Mouse (Mus musculus): Measurements from ENCODE around the gene Nup210l. TPM values are rescaled to one million over a fixed set of nuclear protein-coding genes. Genes with fewer than 3 reads are reported as not detected.

The Nup210l gene
- total RNA-seq, 2 experiments from 2014 or later, result 0.12 to 0.14 TPM

DNA sequence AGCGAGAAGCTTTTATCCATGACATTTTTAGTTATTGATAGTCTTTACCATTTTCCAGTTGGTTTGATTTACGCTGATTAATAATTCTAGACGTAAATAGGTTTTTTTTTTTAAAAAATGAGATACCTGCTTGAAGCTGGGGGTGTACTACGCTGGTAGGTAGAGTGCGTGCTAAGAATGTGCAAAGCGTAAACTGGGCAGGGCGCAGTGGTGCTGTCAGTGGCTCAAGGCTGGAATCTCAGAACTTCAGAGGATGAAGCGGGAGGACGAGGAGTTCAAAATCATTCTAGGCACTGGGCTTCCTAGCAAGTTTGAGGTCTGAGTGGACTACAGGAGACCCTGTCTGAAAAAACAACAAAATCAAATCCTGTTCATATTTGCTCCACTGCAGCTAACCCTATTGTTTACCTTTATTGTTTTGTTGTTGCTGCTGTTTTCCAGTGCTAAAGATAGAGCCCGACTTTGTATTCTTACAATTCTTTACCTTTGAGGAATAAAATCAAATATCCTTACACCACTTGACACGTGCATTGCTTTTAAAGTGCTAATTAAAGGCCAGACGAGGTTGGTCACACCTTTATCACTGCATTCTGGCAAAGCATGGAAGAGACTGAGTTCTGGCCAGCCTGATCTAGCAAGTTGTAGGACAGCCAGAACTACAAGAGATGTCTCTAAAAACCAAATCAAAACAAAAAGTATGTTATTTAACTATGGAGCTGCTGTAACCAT is 110.2 kb downstream of the Nup210l start:
- DNase-seq, result no peak
- intact Hi-C loops (cut with DNase I), result loop anchor here (5.0 kb wide), 1 partner anchor 132 kb away; no protein-coding TSS in a partner anchor

DNA sequence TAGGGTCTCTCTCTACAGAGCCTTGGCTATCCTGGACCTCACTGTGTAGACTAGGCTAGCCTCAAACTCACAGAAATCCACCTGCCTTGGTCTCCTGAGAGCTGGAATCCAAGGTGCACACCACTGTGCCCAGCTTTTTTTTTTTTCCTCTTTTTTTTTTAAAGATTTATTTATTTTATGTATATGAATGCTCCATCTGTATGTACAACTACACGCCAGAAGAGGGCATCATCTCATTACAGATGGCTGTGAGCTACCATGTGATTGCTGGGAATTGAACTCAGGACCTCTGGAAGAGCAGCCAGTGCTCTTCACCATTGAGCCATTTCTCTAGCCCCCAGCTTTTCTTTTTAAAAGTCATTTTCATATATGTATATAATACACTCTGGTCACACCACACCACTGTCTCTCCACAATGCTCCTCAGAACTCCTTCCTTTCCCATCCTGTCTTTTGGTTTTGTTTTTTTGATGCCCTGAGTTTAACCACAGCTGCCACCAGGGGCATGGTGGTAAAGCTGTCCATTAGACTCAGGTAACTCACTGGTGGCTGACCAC is 112.0 kb downstream of the Nup210l start:
- DNase-seq, result no peak
- intact Hi-C loops (cut with DNase I), result no loop called here

DNA sequence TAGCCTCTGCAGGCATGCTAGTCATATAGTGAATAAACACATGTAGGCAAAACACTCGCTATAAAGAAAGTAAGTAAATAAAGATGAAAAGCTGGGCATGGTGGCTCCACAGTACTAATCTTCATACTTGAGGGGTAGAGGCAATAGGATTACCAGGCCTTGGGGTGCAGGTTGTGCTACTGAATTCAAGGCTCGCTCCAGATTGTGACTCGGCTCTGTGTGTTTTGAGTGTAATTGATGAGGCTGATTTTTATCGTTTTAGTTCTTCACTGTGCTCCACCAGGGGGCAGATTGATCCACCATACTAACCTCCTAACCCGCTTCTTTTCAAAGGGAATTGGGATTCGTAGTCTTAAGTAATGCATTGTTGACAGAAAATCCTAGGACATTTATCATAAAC is 116.2 kb downstream of the Nup210l start:
- peak; percentile 42 to 57 for DNase-seq
- intact Hi-C loops (cut with DNase I), result loop anchor here (1.0 to 2.0 kb wide), 2 partner anchors 29 to 153 kb away; partner anchors contain the start of gene Slc39a1

DNA sequence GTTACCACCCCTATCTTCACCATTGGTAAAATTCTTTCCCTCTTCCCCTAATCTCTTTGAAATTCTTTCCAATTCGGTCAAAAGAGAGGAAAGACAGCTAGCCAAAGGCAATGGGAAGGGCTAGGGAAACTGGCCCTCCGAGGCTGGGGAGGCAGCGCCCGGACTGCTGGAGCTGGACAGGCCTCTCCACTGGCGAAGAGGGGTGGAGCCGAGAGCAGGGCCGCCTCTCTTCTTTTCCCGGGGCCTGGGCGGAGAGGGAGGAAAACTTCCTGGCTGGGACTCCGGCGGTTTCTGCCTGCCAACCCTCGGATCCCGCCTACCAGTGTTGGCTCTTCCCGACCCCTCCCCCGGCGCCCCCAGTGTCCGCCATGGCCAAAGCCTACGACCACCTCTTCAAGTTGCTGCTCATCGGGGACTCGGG is 116.6 kb downstream of the Nup210l start:
- peak; percentile 82 to 86 for DNase-seq
- intact Hi-C loops (cut with DNase I), result loop anchor here (1.0 to 2.0 kb wide), 2 partner anchors 28 to 153 kb away; partner anchors contain the start of gene Slc39a1

DNA sequence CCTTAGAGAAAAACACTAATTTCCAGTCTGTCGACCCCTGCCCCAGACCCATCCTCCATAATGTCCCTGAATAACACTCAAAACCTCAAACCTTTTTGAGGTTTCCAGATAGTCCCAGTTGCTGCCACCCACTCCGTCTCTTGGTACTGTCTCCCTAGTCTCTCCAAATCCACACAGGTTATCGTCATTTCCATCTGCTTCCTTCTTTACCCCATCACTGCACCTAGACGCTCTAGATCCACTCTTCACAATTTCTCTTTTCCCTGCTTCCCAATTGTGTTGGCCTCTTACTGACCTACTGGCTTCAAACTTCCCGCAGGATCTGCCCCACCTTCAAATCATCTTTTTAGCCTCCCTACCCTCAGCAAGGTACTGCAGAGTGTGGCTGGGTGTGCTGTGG is 117.2 kb downstream of the Nup210l start:
- intact Hi-C loops (cut with DNase I), result loop anchor here (2.0 kb wide), 1 partner anchor 28 kb away; the partner anchor contains the start of gene Slc39a1

DNA sequence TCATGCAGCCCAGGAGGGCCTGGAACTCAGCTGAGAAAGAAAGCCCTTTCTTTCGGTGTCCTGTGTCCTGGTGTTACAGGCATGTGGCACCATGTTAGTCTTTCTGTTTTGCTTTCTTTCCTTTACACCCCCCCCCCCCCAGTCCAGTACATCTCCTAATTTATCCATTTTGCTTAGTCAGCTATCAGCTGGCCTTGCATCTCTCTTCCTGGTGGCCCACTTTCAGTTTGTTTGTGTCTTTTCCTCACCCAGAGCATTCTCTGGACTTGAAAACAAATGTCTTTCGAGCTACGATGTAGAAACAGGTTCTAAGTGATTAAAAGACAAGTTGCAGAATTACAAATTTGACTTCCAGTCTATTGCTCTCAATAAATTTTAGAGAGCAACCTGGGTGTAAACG is 118.5 kb downstream of the Nup210l start:
- DNase-seq, result no peak
- intact Hi-C loops (cut with DNase I), result no loop called here

More for the DNA sequence above, 117.2 kb downstream of the Nup210l start:
- DNase-seq, result no peak

DNA sequence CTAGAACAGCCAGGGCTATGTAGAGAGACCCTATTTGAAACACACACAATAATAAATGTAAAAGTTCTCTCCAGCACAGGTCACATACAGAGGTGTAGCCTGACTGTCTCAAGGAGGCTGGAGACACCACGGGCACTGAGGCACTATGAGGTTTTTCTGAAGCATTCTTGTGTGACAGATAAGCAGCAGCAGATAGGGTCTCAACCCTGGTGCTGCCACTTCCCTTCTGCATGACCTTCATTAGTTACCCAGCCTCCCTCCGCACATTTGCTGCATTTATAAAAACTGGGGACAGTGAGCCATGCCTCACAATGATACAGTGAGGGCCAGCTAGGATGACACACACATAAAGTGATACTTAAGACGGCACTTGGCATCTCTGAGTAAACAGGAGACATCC is 119.0 kb downstream of the Nup210l start:
- intact Hi-C loops (cut with DNase I), result no loop called here
- DNase-seq, result no peak

DNA sequence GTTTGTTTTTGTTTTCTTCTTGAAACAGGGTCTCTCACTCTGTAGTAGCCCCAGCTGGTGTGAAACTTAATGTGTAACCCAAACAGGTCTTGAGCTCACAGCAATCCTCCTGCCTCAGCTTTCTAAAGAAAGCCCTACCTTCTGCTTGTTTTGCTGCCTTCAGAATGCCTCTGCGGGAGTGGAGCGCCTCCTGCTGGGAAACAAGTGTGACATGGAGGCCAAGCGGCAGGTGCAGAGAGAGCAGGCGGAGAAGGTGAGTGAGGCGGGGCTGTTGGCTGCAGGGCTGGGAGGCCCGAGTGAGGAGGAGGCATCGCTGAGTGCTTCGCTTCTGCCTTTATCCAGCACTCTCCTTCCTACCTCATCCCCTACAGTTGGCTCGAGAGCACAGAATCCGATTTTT is 120.4 kb downstream of the Nup210l start:
- intact Hi-C loops (cut with DNase I), result no loop called here
- no peak for DNase-seq

DNA sequence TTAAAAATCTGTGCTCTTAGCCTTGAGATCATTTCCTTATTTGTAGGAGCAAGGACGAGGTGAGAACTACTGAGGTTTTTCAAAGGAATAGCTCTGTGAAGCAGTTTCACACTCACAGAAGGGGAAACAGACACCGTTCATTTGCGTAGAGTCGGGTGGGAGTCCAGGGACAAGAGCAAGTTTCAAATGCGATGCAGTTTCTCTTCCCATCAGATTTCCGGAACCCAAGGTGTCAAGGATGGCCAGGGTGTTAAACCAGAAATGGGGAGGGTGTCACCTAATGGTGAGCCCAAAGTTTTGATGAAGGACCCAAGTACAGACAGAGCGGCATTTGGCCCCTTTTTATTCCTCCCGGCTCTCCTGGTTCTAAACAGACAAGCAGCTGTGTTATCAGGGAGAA is 127.1 kb downstream of the Nup210l start:
- no peak for DNase-seq
- intact Hi-C loops (cut with DNase I), result no loop called here

DNA sequence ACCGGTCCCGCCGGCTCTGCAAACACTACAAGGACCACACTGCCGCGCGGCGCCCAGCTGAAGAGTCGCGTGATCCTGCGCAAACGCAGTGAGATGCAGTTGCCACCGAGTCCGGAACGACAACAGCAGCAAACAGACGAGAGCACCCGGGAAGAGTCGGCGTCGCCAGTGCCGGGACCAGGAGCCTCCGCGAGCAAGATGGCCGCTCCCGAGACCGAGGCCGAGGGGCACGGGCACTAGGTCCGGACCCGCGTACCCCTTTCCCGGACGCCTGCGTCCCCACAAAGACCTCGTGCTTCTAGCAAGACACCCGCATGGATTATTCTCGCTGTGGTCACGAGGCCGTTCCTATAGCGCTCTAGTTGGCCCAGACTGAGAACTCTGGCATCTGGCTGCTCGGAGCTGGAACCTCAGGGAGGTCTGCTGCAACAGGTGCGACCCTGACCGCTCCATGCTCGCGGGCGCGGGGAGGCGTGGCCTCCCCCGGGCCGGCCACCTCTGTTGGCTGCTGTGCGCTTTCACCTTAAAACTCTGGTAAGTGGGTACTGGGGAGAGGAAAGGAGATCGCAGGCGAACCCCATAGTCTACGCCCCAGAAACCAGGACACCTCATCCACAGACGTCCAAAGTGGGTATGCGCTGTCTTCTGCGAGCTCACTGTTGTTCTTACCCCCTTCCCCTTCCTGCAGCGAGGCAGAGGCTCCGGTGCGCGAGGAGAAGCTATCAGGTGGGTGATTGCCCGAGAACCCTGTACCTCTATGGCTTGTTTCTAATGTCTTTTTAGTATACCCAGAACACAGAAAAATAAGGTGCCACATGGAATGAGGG is 127.8 kb downstream of the Nup210l start, which contains the start of gene Jtb:
Jtb (plus strand) TSS at position 91 of the 827 bp plus-strand sequence.
- intact Hi-C loops (cut with DNase I), result no loop called here
- peak; percentile 90 to 91 for DNase-seq

DNA sequence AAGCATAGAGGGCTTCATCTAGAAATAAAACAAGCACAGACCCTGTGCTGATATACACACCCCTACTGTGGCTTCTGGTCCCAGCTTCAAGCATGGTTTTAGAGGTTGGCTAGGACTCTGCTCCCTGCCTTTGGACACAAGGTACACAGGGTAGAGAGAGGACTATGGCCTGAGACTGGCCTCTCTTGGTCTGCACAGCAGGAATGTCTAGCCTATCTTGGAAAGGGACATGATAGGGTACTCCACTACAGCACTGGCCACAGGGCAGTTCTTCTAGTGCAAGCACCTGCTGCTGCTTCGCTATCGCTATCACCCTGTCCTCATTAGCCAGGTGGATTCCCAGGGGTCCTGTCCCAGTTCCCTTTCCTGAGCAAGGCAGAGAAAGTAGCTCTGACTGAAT is 137.3 kb downstream of the Nup210l start:
- DNase-seq, result no peak
- intact Hi-C loops (cut with DNase I), result no loop called here

DNA sequence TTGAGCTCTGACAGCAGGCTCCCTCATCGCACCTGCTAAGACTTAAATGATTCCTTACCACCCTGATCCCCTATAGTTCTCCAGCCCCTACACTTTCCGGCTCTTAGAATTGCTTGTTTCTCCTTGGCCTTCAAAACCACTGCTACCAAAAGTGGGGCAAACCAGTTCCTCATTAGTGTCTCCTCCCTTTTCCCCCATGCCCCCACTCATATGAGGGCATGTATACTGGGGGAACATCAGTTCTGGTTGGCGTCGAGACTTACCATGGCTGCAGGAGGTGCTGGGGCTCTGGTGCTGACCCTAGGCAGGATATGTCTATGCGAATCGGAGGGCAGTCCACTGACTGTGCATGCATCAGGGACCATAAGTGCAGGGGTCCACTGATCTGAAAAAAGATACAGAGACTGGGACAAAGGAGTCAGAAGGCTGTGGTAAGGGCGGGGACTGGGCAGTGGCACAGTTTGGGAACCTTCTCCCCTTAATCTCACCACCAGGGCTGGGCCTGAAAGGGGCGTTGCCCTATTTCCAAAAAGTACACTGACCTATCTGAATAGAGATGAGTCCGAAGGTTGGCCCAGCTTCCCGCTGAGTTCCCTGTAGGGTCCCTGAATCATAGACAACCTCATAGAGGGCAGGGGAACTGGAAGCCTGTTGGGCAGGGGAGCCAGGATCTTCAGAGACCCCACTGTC is 137.9 kb downstream of the Nup210l start:
- intact Hi-C loops (cut with DNase I), result no loop called here
- no peak for DNase-seq

DNA sequence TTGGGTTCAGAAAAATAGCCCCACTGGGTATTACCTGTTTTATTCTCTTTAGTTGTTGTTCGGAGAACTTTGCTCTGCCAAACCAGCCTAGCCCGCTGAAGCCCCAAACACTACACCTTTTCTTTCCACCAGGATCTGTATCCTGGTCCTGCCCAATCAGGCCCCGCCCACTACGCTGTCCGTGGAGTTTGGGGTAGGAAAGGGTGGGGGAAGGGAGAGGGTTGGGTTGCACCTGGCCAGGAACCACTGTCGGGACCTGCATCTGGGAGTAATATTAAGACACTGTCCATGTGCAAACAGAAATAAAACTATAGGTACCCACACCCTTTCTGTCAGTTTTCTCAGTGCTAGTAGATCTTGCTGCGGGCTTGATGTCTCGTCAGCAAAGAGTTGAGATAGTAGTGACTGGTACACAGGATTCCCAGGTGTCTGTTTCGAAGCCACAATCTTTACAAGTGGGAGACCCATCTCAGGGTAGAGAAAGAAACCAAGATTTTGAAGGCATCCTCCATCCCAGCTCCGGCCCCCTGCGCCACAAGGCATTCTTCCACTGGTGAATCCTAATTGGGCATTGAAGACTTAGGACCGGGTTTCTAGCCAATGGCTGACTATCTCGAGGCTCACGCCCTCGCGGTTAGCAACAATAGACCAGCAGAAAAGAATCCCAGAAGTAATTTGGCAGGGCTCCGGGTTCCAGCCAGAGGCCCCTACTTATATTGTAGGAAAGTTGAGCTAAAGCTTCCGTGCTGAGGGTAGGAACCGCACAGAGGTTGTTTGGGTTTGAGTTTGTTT is 139.2 kb downstream of the Nup210l start, which contains the start of gene Creb3l4:
Creb3l4 (minus strand) TSS at position 529 of the 792 bp plus-strand sequence.
- DNase-seq, result peak; percentile 49 to 59

DNA sequence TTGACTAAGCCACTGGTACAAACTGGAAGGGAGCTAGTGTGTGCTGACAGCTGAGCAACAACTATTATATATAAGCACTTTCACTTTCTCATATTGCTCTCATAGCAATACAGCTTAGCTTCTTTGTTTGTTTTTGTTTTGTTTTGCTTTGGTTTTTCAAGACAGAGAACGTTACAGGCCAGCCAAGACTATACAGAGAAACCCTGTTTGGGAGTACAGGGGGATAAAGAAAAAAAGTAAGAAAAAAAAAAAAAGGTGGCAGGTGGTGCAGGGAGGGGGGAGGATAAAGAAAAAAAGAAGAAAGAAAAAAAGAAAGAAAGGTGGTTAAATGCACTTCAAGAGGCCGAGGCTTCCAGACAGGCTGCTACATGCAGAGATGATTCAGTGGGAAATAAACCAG is 141.5 kb downstream of the Nup210l start:
- DNase-seq, result no peak
- intact Hi-C loops (cut with DNase I), result no loop called here

More for the DNA sequence above, 139.2 kb downstream of the Nup210l start, which contains the start of gene Creb3l4:
- intact Hi-C loops (cut with DNase I), result no loop called here

DNA sequence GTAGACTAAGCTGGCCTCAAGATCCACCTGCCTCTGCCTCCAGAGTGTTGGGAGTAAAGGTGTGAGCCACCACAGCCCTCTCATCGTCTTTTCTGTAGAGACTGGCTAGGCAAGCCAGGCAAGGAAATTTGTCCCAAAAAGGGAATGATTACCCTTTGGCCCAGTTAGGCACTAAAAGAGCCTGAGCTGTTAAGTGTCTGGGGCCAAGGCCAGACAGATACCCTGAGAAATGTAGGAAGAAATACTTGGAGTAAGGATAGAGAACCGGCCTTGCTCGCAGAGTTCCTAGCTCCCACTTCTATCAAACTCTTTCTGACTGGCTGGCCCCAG is 143.7 kb downstream of the Nup210l start:
- intact Hi-C loops (cut with DNase I), result no loop called here
- DNase-seq, result no peak

DNA sequence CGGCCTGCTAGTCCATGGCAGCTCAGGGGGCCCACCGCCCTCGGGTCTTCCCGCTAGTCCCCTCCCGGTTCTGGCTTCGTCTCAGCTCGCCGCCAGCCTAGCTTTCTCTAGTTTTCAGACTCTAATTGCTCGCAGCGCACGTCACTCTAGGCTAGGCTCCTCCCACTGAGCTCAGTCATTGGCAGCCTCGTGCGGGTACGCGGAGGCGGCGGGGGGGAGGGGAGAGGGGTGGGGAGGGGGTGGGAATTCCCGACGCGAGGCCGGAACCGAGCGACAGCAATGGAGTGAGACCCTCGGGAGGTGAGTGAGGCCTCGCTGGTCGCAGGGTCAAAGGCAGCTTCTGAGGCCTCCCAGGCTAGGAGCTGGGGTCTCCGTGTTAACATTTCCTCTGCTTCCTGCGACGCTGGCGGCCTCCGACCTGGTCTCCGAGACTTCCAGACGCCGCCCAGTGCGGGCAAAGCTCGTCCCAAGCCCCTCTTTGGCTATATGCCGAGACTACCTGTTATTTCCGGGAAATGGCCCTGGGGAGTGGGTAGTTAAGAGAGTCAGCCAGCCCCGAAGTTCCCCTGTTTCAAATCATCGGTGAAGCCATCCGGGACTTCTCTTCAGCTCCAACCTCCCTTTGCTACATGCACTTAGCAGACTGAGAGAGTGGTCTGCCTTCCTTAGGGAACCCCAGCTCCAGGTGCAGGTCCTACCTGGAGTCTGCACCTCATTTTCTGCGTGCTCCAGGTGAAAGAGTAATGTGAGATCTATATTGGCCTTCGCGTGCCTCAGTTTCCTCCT is 144.2 kb downstream of the Nup210l start, which contains the start of gene Slc39a1:
Slc39a1 (plus strand) TSS at position 213 of the 786 bp plus-strand sequence.
- peak; percentile 91 to 95 for DNase-seq
- intact Hi-C loops (cut with DNase I), result loop anchor here (2.0 kb wide), 1 partner anchor 27 kb away; no protein-coding TSS in a partner anchor

DNA sequence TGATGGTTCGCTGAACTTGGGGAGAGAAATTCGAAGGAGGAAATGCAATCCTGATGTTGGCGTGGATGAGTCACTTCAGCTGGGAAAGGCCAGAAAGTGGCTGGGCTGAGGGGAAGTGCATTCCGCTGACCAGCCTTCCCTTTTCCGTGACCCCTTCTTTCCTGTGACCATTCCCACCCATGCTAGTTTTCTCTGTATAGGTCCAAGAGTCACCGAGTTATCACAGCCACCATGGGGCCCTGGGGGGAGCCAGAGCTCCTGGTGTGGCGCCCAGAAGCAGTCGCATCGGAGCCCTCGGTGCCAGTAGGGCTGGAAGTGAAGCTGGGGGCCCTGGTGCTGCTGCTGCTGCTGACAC is 144.8 kb downstream of the Nup210l start:
- DNase-seq, result peak; percentile 30 to 42

DNA sequence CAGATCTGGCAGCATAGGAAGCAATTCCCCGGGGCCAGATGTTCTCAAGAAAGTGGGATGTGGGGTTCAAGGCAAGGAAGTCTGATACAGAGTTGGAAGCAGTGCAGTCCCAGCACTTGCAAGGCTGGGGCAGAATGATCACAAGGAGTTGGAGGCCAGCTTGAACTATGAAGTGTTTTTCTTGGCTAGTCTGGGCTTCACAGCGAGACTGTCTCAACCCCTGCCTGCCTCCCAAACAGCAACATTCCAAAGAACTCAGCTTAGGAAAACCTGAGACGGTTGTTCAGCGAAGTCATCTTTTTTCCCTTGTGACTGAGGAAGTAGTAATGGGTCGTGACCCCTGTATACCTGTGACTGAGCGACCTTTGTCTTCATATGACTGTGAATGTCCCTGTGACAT is 146.9 kb downstream of the Nup210l start:
- intact Hi-C loops (cut with DNase I), result no loop called here
- DNase-seq, result no peak

More for the DNA sequence above, 144.8 kb downstream of the Nup210l start:
- intact Hi-C loops (cut with DNase I), result loop anchor here (2.0 kb wide), 1 partner anchor 28 kb away; no protein-coding TSS in a partner anchor
